Mouse (Mus musculus) cerebellum, postnatal 36 days (tissue): Measurements from ENCODE around the gene Raet1d.
A peak's percentile ranks its signal among the peaks of the same experiment; 100 is the strongest.
"Not testable (repeated sequence)": the region's sequence is repeated elsewhere in the genome, so short reads cannot be mapped to it uniquely, and the experiment has no call there.

Experiments
- DNase-seq, 2 experiments: peaks; one replicate each; pipeline ENCODE4 v3.0.0; 2021 to 2022; ENCODE audit warnings: mixed read lengths in 2 of 2

The Raet1d gene

DNA sequence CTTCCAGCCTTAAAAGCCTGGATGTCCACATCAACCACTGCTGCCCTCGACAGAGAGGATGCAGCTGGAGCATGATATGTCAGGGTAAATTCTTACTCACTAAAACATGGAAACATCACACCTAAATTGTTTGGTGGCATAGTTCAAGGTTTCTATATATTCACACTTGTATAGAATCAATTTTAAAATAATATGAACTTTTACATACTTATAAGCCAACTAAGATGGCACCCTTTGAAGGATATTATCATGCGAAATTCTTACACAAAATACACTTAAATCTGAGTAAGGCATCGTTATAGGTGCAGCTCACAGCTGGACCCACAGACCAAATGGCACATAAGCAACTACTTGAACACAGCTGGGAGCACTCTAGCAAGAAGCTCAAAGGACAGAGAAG lies at the start of gene Raet1d:
Gene Raet1d, plus strand, starts transcription at position 301 of the 400 bp plus-strand sequence.
- DNase-seq = not testable (repeated sequence)

- no peak for DNase-seq
Measured at GRCm38 (mm10) chr10:22322858-22323257, 37.5 kb upstream of the Raet1d start.

DNA sequence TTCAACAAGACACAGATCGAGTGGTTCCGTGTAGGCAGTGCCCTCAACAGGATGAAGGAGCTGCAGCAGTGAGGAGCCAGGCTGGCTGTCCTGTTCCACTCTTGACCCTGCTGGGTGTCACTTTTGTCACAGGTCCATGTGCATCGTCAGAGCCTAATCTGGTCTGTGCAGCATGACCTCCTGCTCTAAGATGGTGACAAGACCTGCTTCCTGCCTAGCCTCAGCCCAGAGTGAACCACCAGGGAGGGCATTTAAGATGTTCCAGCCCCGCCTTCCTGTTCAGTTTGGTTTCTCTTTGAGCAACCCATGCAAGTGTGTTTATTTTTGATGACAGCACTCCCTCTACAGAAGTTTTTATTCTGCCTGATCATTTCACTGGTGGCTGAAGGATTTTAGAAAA lies 14.6 kb upstream of the Raet1d start:
- DNase-seq = not testable (repeated sequence)

GRCm38 (mm10) chr10:22353548-22354195 lies 6.7 kb upstream of the Raet1d start:
- DNase-seq = not testable (repeated sequence)

DNA sequence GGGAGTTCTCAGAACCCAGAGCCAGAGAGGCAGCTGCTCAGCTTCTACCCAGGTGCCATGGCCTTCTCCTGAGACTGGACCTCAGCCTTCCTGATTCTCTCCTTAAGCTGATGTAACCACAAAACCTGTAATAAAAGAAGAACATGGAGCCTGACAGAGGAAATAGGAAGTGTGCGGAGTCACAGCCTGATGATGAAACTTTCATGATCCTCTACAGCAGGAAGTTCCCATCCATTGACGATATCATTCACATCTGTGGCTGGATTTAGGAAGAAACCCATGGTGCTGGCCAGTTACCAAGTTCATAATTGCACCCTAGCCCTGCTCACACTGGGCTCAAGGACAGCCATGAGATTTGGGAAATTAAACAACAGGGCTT lies 6.2 kb upstream of the Raet1d start:
- DNase-seq = not testable (repeated sequence)

- DNase-seq = not testable (repeated sequence)
Measured at GRCm38 (mm10) chr10:22357373-22357772, 3.0 kb upstream of the Raet1d start.

- not testable (repeated sequence) for DNase-seq
Measured at GRCm38 (mm10) chr10:22360957-22361356, 605 bp downstream of the Raet1d start.

DNA sequence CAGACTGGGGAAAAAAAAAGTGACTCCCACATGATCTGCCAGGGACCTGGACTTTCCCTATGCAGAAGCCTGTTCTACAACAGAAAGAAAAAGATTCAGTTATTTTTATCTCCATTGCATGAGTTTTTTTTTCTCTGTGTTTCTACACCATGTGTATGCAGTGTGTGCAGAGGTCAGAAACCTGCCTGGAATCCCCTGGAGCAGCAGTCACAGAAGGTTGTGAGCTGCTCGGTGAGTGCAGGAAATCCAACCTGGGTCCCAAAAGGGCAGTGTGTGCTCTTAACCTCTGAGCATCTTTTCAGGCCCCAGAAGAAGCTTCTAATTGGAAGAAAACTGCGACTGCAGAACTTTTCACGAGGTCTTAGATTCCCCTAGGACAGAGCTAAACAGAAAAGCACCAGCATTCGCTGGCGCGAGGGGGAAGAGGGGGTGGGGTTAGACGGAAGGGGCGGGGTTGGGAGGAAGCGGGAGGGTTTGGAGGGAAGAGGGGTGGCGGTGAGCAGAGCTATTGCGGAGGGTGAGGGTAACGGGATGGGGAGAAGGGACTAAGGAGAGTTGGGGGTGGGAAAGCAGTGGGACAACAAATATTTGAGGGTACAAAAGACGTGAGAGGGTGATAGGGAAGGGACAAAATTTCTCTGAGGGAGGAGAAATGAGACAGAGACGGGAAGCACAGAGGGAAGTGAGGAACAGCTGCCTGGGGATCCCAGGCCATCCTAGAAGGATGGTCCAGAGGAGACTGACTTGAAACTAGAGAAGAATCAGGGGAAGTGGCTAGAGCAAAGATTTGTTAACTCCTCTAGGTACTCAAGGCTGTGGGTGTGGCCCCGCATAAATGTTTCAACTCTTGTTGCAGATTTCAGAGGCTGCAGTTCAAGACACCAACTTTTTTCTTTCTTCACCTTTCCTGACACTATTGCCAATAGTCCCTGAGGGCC lies 1.3 kb downstream of the Raet1d start:
- DNase-seq = not testable (repeated sequence)

- DNase-seq = not testable (repeated sequence)
Measured at GRCm38 (mm10) chr10:22362466-22362865, 2.1 kb downstream of the Raet1d start.

GRCm38 (mm10) chr10:22364915-22365314 lies 4.6 kb downstream of the Raet1d start:
- not testable (repeated sequence) for DNase-seq

GRCm38 (mm10) chr10:22381226-22381625 lies 20.9 kb downstream of the Raet1d start:
- DNase-seq = not testable (repeated sequence)

DNA sequence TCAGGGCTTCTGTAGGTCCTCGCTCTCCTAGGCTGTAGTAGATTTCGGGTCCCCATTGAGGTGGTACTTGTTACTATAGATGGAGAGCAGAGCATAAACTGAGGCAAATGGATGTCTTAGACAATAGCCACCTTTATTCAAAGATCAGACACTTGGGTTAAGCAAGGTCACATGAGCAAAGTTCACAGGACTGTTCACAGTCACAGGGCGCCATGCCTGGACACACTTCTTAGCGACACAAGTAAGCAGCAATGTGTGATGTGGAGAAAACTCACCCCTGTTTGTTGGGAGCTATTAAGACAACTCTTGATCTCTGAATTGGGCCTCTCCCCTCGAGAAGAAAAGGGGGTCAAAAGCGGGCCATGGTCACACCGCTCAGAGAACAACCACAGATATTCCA lies 29.8 kb downstream of the Raet1d start:
- DNase-seq = not testable (repeated sequence)

GRCm38 (mm10) chr10:22391616-22392015 lies 31.3 kb downstream of the Raet1d start:
- DNase-seq = not testable (repeated sequence)

GRCm38 (mm10) chr10:22393028-22393824 lies 32.9 kb downstream of the Raet1d start:
- not testable (repeated sequence) for DNase-seq

DNA sequence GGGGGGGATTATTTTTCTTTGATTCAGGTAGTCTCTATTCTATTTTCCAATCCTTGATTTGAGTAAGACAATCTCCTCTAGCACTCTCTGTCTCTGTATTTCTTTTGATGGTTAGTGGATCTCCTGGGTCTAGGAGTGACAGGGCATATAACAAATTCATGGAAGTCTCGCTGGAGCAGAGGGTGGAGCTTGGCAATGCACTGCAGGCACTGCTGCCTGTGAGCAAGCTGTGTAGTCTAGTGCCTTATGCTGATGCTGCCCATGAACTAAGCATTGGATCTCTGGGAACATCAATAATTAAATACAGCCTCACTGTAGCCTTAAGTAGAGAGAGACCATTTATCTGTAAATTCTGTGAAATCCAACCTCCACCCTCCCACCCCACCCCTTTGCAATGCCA lies 36.3 kb downstream of the Raet1d start:
- not testable (repeated sequence) for DNase-seq

DNA sequence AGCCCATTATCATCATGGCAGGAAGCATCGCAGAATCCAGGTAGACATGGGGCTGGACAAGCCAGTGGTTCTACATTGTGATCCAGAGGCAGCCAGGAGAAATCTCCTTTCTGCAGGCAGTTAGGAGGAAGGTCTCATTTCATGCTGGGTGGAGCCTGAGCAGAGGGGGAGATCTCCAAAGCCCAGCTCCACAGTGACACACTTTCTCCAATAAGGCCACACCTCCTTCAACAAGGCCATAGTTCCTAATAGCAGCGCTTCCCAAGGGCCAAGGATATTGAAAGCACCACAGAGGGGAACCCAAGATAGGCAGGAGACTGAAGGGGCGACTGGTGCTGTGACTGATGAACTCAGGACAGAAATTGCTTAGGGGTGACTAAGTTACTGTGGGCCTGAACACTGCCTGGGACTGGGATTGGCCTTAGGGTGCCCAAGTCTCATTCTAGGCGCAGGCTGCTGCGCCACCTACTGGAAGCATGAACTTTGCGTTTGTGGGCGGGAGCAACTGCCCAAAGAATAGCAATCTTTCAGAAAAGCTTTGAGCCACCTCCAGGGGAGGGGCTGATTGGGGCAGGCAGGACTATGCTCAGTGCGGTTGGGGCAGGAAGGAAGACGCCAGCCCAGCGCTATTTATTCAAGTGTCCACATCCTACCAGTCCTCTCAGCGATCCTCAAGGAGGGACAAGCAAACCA lies 42.0 kb downstream of the Raet1d start:
- DNase-seq = peak in 1 of 2 experiments; percentile 2

GRCm38 (mm10) chr10:22413702-22414494 lies 53.5 kb downstream of the Raet1d start:
- not testable (repeated sequence) for DNase-seq
